Mouse (Mus musculus) forebrain, embryonic 11.5 days (tissue): ENCODE measurements around the gene Tbc1d16. TPM values are rescaled to one million over a fixed set of nuclear protein-coding genes. Genes with fewer than 3 reads are reported as not detected.

Experiments
- ATAC-seq: fragments of 200-750 bp; cut with Nextera tagmentation; replicated peaks from 2 replicates; pipeline ENCODE4 v1.8.0; 2017; ENCODE audit warnings: moderate TSS enrichment; ENCODE audit not compliant: low FRiP score
- DNase-seq: peaks from one replicate; pipeline ENCODE4 v3.0.0-alpha.2; 2017; ENCODE audit warnings: low spot score
- H3K27ac ChIP-seq: fragments of 300-500 bp; sonication (generic); 2 replicates; pipeline ENCODE4 v1.5.1; 2014; ENCODE audit warnings: low read depth, low read length
- H3K27me3 ChIP-seq: fragments of 300-500 bp; sonication (generic); 2 replicates; pipeline ENCODE4 v1.6.1; 2014; ENCODE audit warnings: mild to moderate bottlenecking, low read length, mixed read lengths; ENCODE audit not compliant: control insufficient read depth, insufficient read depth
- H3K36me3 ChIP-seq: fragments of 300-500 bp; sonication (generic); 2 replicates; pipeline ENCODE4 v1.6.1; 2014; ENCODE audit warnings: mild to moderate bottlenecking, low read length, moderate library complexity, mixed read lengths; ENCODE audit not compliant: control insufficient read depth, insufficient read depth
- H3K4me1 ChIP-seq: fragments of 300-500 bp; sonication (generic); replicated peaks from 2 replicates; pipeline ENCODE4 v1.6.1; 2014; ENCODE audit warnings: low read length, mixed read lengths; ENCODE audit not compliant: control insufficient read depth, insufficient read depth
- H3K4me2 ChIP-seq: fragments of 300-500 bp; sonication (generic); 2 replicates; pipeline ENCODE4 v1.6.1; 2014; ENCODE audit warnings: low read depth, mild to moderate bottlenecking, low read length, moderate library complexity, mixed read lengths; ENCODE audit not compliant: severe bottlenecking
- H3K4me3 ChIP-seq: fragments of 300-500 bp; sonication (generic); 2 replicates; pipeline ENCODE4 v1.5.1; 2014; ENCODE audit warnings: low read depth, low read length
- H3K9ac ChIP-seq: fragments of 300-500 bp; sonication (generic); 2 replicates; pipeline ENCODE4 v1.6.1; 2014; ENCODE audit warnings: low read length
- H3K9me3 ChIP-seq: fragments of 300-500 bp; sonication (generic); 2 replicates; pipeline ENCODE4 v1.6.1; 2016; ENCODE audit warnings: low read length, mixed read lengths; ENCODE audit not compliant: control insufficient read depth
- WGBS: fragments of 180-500 bp; shearing (Covaris S2); extraction: QIAGEN DNeasy Blood & Tissue Kit; methylation state at CpG from one replicate; pipeline ENCODE4 v1.1.7; 2014; 5-methylcytosine and 5-hydroxymethylcytosine counted together
- polyA plus RNA-seq: library from polyadenylated mRNA; unstranded; fragments of >200 nt; fragmentation: Nextera tagmentation; extraction: Ambion mirVana; gene quantifications from 2 replicates; pipeline ENCODE4 v1.2.1, GENCODE M21; 2014

Gene Tbc1d16
- polyA plus RNA-seq, 1 experiment from 2014 or later = 20.8 TPM

GRCm38 (mm10) chr11:119206562-119206961 lies 21.7 kb downstream of the Tbc1d16 start:
- Histone ChIP-seq H3K9me3 (no peaks in the 10 kb centered on the region; the same call in 1 of the 2 replicates), H3K4me2 (no peak overlapping the region), H3K27ac (no peak overlapping the region), H3K36me3 (peaks cover 4% of the 10 kb centered on the region; the same call in 1 of the 2 replicates), H3K27me3 (no peaks in the 10 kb centered on the region), H3K9ac (no peak overlapping the region), H3K4me1 (0 out of 2 replicates have a peak, but pooled peaks cover 2% of the 10 kb centered on the region), H3K4me3 (no peak overlapping the region)
- 26% methylated on average over 5 of the region's 5 CpGs for WGBS
- no peak for ATAC-seq
- peak; percentile 85 for DNase-seq

- Histone ChIP-seq H3K9ac (no peak overlapping the region), H3K27ac (no peak overlapping the region), H3K4me2 (no peak overlapping the region), H3K9me3 (no peaks in the 10 kb centered on the region; the same call in 1 of the 2 replicates), H3K4me3 (no peak overlapping the region), H3K4me1 (0 out of 2 replicates have a peak, but pooled peaks cover 1% of the 10 kb centered on the region), H3K27me3 (no peaks in the 10 kb centered on the region), H3K36me3 (peaks cover 4% of the 10 kb centered on the region; the same call in 1 of the 2 replicates)
- WGBS = 83% methylated on average over 10 of the region's 10 CpGs
- DNase-seq (no peak), ATAC-seq (no peak)
These were observed 22.6 kb downstream of the Tbc1d16 start for GRCm38 (mm10) chr11:119205738-119206137.

GRCm38 (mm10) chr11:119203423-119203822 lies 24.9 kb downstream of the Tbc1d16 start:
- H3K9me3 ChIP-seq = no peaks in the 10 kb centered on the region; the same call in 1 of the 2 replicates
- H3K4me1 ChIP-seq = no peaks in the 10 kb centered on the region
- no peak overlapping the region for H3K4me2 ChIP-seq
- peaks cover 4% of the 10 kb centered on the region; the same call in 1 of the 2 replicates for H3K36me3 ChIP-seq
- WGBS = 43% methylated on average over 5 of the region's 5 CpGs
- H3K27me3 ChIP-seq = no peaks in the 10 kb centered on the region
- ATAC-seq (no peak), DNase-seq (peak; percentile 75)
- no peak overlapping the region for H3K9ac ChIP-seq
- H3K4me3 ChIP-seq = no peak overlapping the region
- H3K27ac ChIP-seq = no peak overlapping the region

- H3K27me3 ChIP-seq = no peaks in the 10 kb centered on the region
- no peaks in the 10 kb centered on the region for H3K4me1 ChIP-seq
- ATAC-seq (no peak), DNase-seq (no peak)
- WGBS = 90% methylated on average over 4 of the region's 4 CpGs
- H3K36me3 ChIP-seq = no peaks in the 10 kb centered on the region; the same call in 1 of the 2 replicates
- H3K9me3 ChIP-seq = no peaks in the 10 kb centered on the region
- H3K4me2 ChIP-seq = no peak overlapping the region
- no peak overlapping the region for H3K9ac ChIP-seq
- H3K27ac ChIP-seq = no peak overlapping the region
- H3K4me3 ChIP-seq = no peak overlapping the region
These were observed 29.1 kb downstream of the Tbc1d16 start for GRCm38 (mm10) chr11:119199233-119199601.

- no peaks in the 10 kb centered on the region; the same call in 1 of the 2 replicates for H3K36me3 ChIP-seq
- no peaks in the 10 kb centered on the region for H3K27me3 ChIP-seq
- no peak overlapping the region for H3K4me2 ChIP-seq
- ATAC-seq (no peak), DNase-seq (peak; percentile 71)
- no peak overlapping the region for H3K27ac ChIP-seq
- H3K9me3 ChIP-seq = no peaks in the 10 kb centered on the region
- no peak overlapping the region for H3K9ac ChIP-seq
- no peak overlapping the region for H3K4me3 ChIP-seq
- no peaks in the 10 kb centered on the region for H3K4me1 ChIP-seq
- WGBS = 62% methylated on average over 26 of the region's 26 CpGs
These were observed 29.6 kb downstream of the Tbc1d16 start for GRCm38 (mm10) chr11:119198564-119199232.

- Histone ChIP-seq H3K27me3 (no peaks in the 10 kb centered on the region), H3K36me3 (no peaks in the 10 kb centered on the region; the same call in 1 of the 2 replicates), H3K4me3 (no peak overlapping the region), H3K9me3 (no peaks in the 10 kb centered on the region), H3K27ac (no peak overlapping the region), H3K9ac (no peak overlapping the region), H3K4me2 (no peak overlapping the region), H3K4me1 (no peaks in the 10 kb centered on the region)
- WGBS = 88% methylated on average over 18 of the region's 18 CpGs
- no peak for ATAC-seq
- no peak for DNase-seq
These were observed 30.4 kb downstream of the Tbc1d16 start for GRCm38 (mm10) chr11:119197618-119198563.

GRCm38 (mm10) chr11:119192605-119193004 lies 35.7 kb downstream of the Tbc1d16 start:
- Histone ChIP-seq H3K36me3 (no peaks in the 10 kb centered on the region), H3K4me2 (no peak overlapping the region), H3K27me3 (no peaks in the 10 kb centered on the region), H3K4me1 (no peaks in the 10 kb centered on the region; the same call in 1 of the 2 replicates), H3K9me3 (no peaks in the 10 kb centered on the region), H3K27ac (no peak overlapping the region), H3K9ac (no peak overlapping the region), H3K4me3 (no peak overlapping the region)
- WGBS = 94% methylated on average over 9 of the region's 9 CpGs
- DNase-seq = no peak
- ATAC-seq = no peak

GRCm38 (mm10) chr11:119192176-119192575 lies 36.1 kb downstream of the Tbc1d16 start:
- Histone ChIP-seq H3K9ac (no peak overlapping the region), H3K4me2 (no peak overlapping the region), H3K4me1 (peaks cover 2% of the 10 kb centered on the region; the same call in 1 of the 2 replicates), H3K4me3 (no peak overlapping the region), H3K27ac (no peak overlapping the region), H3K9me3 (no peaks in the 10 kb centered on the region), H3K27me3 (no peaks in the 10 kb centered on the region), H3K36me3 (no peaks in the 10 kb centered on the region)
- DNase-seq (no peak), ATAC-seq (no peak)
- WGBS = 86% methylated on average over 5 of the region's 5 CpGs
